Mouse (Mus musculus): Measurements from ENCODE around the gene Dnah1. TPM values are rescaled to one million over a fixed set of nuclear protein-coding genes. Genes with fewer than 3 reads are reported as not detected.
A peak's percentile ranks its signal among the peaks of the same experiment; 100 is the strongest.

The Dnah1 gene
- polyA plus RNA-seq, 1 experiment: 0.27 TPM

- Histone ChIP-seq H3K4me1 (ENCODE audit: control insufficient read depth, insufficient read depth, low read length) (peaks cover 15% of the 10 kb centered on the region), H3K27ac (ENCODE audit: control insufficient read depth, insufficient read depth, low read depth, low read length, poor library complexity) (peak overlapping the region; percentile 31), H3K4me3 (replicated peaks; ENCODE audit: control insufficient read depth, low read depth, low read length) (no peak overlapping the region)
- no peak for TF ChIP-seq POLR2A (IDR thresholded peaks at IDR 0.05; ENCODE audit: borderline replicate concordance, control insufficient read depth, low read depth, low read length)
- no peak for TF ChIP-seq CTCF (IDR thresholded peaks at IDR 0.05; ENCODE audit: control insufficient read depth, insufficient read depth, low read length)
- WGBS: 4% methylated on average over 6 of the region's 6 CpGs
Observed at GRCm38 (mm10) chr14:31228234-31228633, 95.5 kb downstream of the Dnah1 start.

- Histone ChIP-seq H3K27ac (ENCODE audit: control insufficient read depth, insufficient read depth, low read depth, low read length, poor library complexity) (no peak overlapping the region), H3K4me3 (replicated peaks; ENCODE audit: control insufficient read depth, low read depth, low read length) (no peak overlapping the region), H3K4me1 (ENCODE audit: control insufficient read depth, insufficient read depth, low read length) (peaks cover 15% of the 10 kb centered on the region)
- WGBS: 24% methylated on average over 4 of the region's 4 CpGs
- TF ChIP-seq CTCF (IDR thresholded peaks at IDR 0.05; ENCODE audit: control insufficient read depth, insufficient read depth, low read length) (no peak), POLR2A (IDR thresholded peaks at IDR 0.05; ENCODE audit: borderline replicate concordance, control insufficient read depth, low read depth, low read length) (no peak)
Observed at GRCm38 (mm10) chr14:31226978-31227377, 96.7 kb downstream of the Dnah1 start.

GRCm38 (mm10) chr14:31217666-31218065 lies 106.0 kb downstream of the Dnah1 start, which contains the start of gene Sema3g:
Sema3g (plus strand) TSS chr14:31217860.
- no peak within 1 kb of the TSS for H3K27ac ChIP-seq (ENCODE audit: control insufficient read depth, insufficient read depth, low read depth, low read length, poor library complexity)
- WGBS: 11% methylated on average over 11 of the region's 11 CpGs
- no peaks in the 10 kb centered on the region; the same call in 1 of the 2 replicates for H3K4me1 ChIP-seq (ENCODE audit: control insufficient read depth, insufficient read depth, low read length)
- TF ChIP-seq CTCF (IDR thresholded peaks at IDR 0.05; ENCODE audit: control insufficient read depth, insufficient read depth, low read length) (peak; percentile 63), POLR2A (IDR thresholded peaks at IDR 0.05; ENCODE audit: borderline replicate concordance, control insufficient read depth, low read depth, low read length) (no peak)
- no peak within 1 kb of the TSS for H3K4me3 ChIP-seq (replicated peaks; ENCODE audit: control insufficient read depth, low read depth, low read length)

- Histone ChIP-seq H3K4me1 (ENCODE audit: control insufficient read depth, insufficient read depth, low read length) (no peaks in the 10 kb centered on the region; the same call in 1 of the 2 replicates), H3K27ac (ENCODE audit: control insufficient read depth, insufficient read depth, low read depth, low read length, poor library complexity) (no peak within 1 kb of the TSS), H3K4me3 (replicated peaks; ENCODE audit: control insufficient read depth, low read depth, low read length) (no peak within 1 kb of the TSS)
- WGBS: 83% methylated on average over 2 of the region's 2 CpGs
- TF ChIP-seq CTCF (IDR thresholded peaks at IDR 0.05; ENCODE audit: control insufficient read depth, insufficient read depth, low read length): no peak
- no peak for TF ChIP-seq POLR2A (IDR thresholded peaks at IDR 0.05; ENCODE audit: borderline replicate concordance, control insufficient read depth, low read depth, low read length)
Observed at GRCm38 (mm10) chr14:31216846-31217245, 106.8 kb downstream of the Dnah1 start, which contains the start of gene Nisch. Nisch (minus strand) TSS chr14:31216946.

GRCm38 (mm10) chr14:31215157-31216002 lies 108.3 kb downstream of the Dnah1 start:
- WGBS: 22% methylated on average over 15 of the region's 15 CpGs
- TF ChIP-seq CTCF (IDR thresholded peaks at IDR 0.05; ENCODE audit: control insufficient read depth, insufficient read depth, low read length): peak; percentile 94
- TF ChIP-seq POLR2A (IDR thresholded peaks at IDR 0.05; ENCODE audit: borderline replicate concordance, control insufficient read depth, low read depth, low read length): no peak

GRCm38 (mm10) chr14:31214684-31215083 lies 109.0 kb downstream of the Dnah1 start:
- peak overlapping the region; percentile 38 for H3K27ac ChIP-seq (ENCODE audit: control insufficient read depth, insufficient read depth, low read depth, low read length, poor library complexity)
- H3K4me1 ChIP-seq (ENCODE audit: control insufficient read depth, insufficient read depth, low read length): no peaks in the 10 kb centered on the region; the same call in 1 of the 2 replicates
- TF ChIP-seq POLR2A (IDR thresholded peaks at IDR 0.05; ENCODE audit: borderline replicate concordance, control insufficient read depth, low read depth, low read length) (no peak), CTCF (IDR thresholded peaks at IDR 0.05; ENCODE audit: control insufficient read depth, insufficient read depth, low read length) (no peak)
- H3K4me3 ChIP-seq (replicated peaks; ENCODE audit: control insufficient read depth, low read depth, low read length): peak overlapping the region; percentile 17
- 52% methylated on average over 3 of the region's 3 CpGs for WGBS

More at GRCm38 (mm10) chr14:31215157-31216002, 108.3 kb downstream of the Dnah1 start:
- H3K4me3 ChIP-seq (replicated peaks; ENCODE audit: control insufficient read depth, low read depth, low read length): no peak overlapping the region
- H3K27ac ChIP-seq (ENCODE audit: control insufficient read depth, insufficient read depth, low read depth, low read length, poor library complexity): peak overlapping the region; percentile 38; the same call in 1 of the 2 replicates
- no peaks in the 10 kb centered on the region; the same call in 1 of the 2 replicates for H3K4me1 ChIP-seq (ENCODE audit: control insufficient read depth, insufficient read depth, low read length)

- H3K4me1 ChIP-seq (ENCODE audit: control insufficient read depth, insufficient read depth, low read length): no peaks in the 10 kb centered on the region; the same call in 1 of the 2 replicates
- peak overlapping the region; percentile 38 for H3K27ac ChIP-seq (ENCODE audit: control insufficient read depth, insufficient read depth, low read depth, low read length, poor library complexity)
- H3K4me3 ChIP-seq (replicated peaks; ENCODE audit: control insufficient read depth, low read depth, low read length): no peak overlapping the region
- TF ChIP-seq POLR2A (IDR thresholded peaks at IDR 0.05; ENCODE audit: borderline replicate concordance, control insufficient read depth, low read depth, low read length) (no peak), CTCF (IDR thresholded peaks at IDR 0.05; ENCODE audit: control insufficient read depth, insufficient read depth, low read length) (no peak)
- WGBS: 51% methylated on average over 8 of the region's 8 CpGs
Observed at GRCm38 (mm10) chr14:31213868-31214267, 109.8 kb downstream of the Dnah1 start.

GRCm38 (mm10) chr14:31212499-31212898 lies 111.2 kb downstream of the Dnah1 start:
- 75% methylated on average over 3 of the region's 3 CpGs for WGBS
- Histone ChIP-seq H3K27ac (ENCODE audit: control insufficient read depth, insufficient read depth, low read depth, low read length, poor library complexity) (peak overlapping the region; percentile 30), H3K4me3 (replicated peaks; ENCODE audit: control insufficient read depth, low read depth, low read length) (no peak overlapping the region), H3K4me1 (ENCODE audit: control insufficient read depth, insufficient read depth, low read length) (no peaks in the 10 kb centered on the region; the same call in 1 of the 2 replicates)
- TF ChIP-seq CTCF (IDR thresholded peaks at IDR 0.05; ENCODE audit: control insufficient read depth, insufficient read depth, low read length) (no peak), POLR2A (IDR thresholded peaks at IDR 0.05; ENCODE audit: borderline replicate concordance, control insufficient read depth, low read depth, low read length) (no peak)

Measured in bone marrow, adult 2 months (tissue).